Mouse (Mus musculus): ENCODE measurements around the gene Mok.

Gene Mok

DNA sequence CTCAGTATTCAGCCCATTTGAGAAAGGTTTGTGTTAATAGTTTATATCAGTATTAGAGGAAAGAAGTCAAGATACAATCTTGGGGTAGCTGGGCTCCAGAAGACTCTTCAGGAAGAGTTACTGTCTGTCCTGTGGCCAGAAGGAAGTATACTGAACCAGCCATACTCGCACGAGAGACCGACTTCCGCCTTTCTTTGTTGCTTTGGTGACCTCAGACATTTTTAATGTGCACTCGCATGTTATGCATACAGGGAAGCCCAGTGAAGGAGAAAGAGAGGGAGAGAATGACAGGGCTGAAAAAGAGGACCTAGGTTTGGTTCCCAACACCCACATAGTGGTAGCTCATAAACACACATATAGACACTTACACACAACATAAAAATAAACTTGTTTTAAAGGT lies 76.2 kb downstream of the Mok start:
- DNase-seq: no peak

- DNase-seq: no peak
Measured at GRCm38 (mm10) chr12:110762321-110762720, 78.4 kb downstream of the Mok start.

- DNase-seq: no peak
Measured at GRCm38 (mm10) chr12:110758932-110759331, 81.8 kb downstream of the Mok start.

All from cerebellum, postnatal 14 days (tissue).